Comparison of ENCODE assay signal across 8 mouse cellular contexts in the genomic region with DNA sequence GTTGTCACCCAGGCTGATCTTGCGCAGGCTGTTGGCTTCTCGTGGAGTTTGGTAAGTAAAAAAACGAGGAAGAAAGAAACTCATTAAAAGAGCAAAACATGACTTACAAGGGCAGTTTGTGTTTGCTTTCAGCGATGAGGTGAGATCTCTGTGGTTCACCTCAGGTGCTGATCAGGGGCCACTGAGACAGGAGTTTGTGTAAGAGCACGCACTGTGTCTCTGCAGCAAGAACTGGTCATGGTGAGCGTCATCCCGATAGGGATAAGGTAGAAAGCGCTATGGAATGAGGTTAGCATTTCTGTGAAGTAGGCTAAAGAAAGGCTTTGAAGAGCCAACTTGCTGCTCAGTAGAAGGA. TPM values are rescaled to one million over a fixed set of nuclear protein-coding genes. Genes with fewer than 3 reads are reported as not detected.
DNase-seq lines count a peak whose midpoint lies in the region; ATAC-seq and TF ChIP-seq lines count a peak whose summit lies in the region.

No protein-coding gene starts in this region.

- in situ Hi-C loops in ES-E14 (cut with MboI; ENCODE audit: low sequenced_read_pairs in 2 of 2, unreplicated experiment in 2 of 2) = no loop called here

- ATAC-seq in heart, embryonic 11.5 days (replicated peaks; ENCODE audit: insufficient number of reproducible peaks, low FRiP score, low TSS enrichment) = peak; percentile 39; the same call in 1 of the 2 replicates
- peak; percentile 38 for ATAC-seq in granulocyte monocyte progenitor cell, adult 5-6 weeks (replicated peaks; ENCODE audit: poor library complexity, severe bottlenecking)

- H3K4me3 ChIP-seq in heart, embryonic 11.5 days (ENCODE audit: low read depth, low read length) = peak overlapping the region; percentile 89
- peak overlapping the region; percentile 81 to 84 for H3K4me3 ChIP-seq in ES-E14 (ENCODE audit: insufficient read depth in 1 of 2, low read depth in 1 of 2, low read length in 2 of 2, poor library complexity in 1 of 2, severe bottlenecking in 1 of 2)
- H3K4me3 ChIP-seq in macrophage (ENCODE audit: inconsistent target) = peak overlapping the region; percentile 97

- whole genome bisulfite sequencing in heart, embryonic 11.5 days (ENCODE audit: insufficient replicate concordance) = under 1% methylated on average over 8 of the region's 8 CpGs
- 1% methylated on average over 8 of the region's 8 CpGs for WGBS in macrophage (ENCODE audit: missing documents)

- H3K9me3 ChIP-seq in heart, embryonic 11.5 days (replicated peaks; ENCODE audit: control insufficient read depth, low read length) = no peaks in the 10 kb centered on the region
- H3K9me3 ChIP-seq in ES-E14 (ENCODE audit: control insufficient read depth, insufficient read depth, low read depth, low read length) = no peaks in the 10 kb centered on the region

- intact Hi-C loops in left cerebral cortex, postnatal 25 days (cut with DNase I) = loop anchor here (1.0 to 5.0 kb wide), 3 partner anchors 157 to 363 kb away; a partner anchor contains a TSS

- peaks cover 12% of the 10 kb centered on the region for H3K4me1 ChIP-seq in heart, embryonic 11.5 days (ENCODE audit: control insufficient read depth, insufficient read depth, low read length)
- peaks cover 0 to 3% of the 10 kb centered on the region in 2 experiments; a peak in 2 of 4 replicates for H3K4me1 ChIP-seq in ES-E14 (ENCODE audit: control insufficient read depth in 2 of 2, insufficient read depth in 2 of 2, low read length in 2 of 2, poor library complexity in 1 of 2)

- no peaks in the 10 kb centered on the region for H3K27me3 ChIP-seq in heart, embryonic 11.5 days (ENCODE audit: control insufficient read depth, insufficient read depth, low read length)

- H3K79me2 ChIP-seq in macrophage (ENCODE audit: inconsistent target) = peaks cover 31% of the 10 kb centered on the region

- H3K4me2 ChIP-seq in heart, embryonic 11.5 days = peak overlapping the region; percentile 81

- peak overlapping the region; percentile 92 for H3K9ac ChIP-seq in heart, embryonic 11.5 days (ENCODE audit: low read depth, low read length)
- peak overlapping the region; percentile 87 for H3K9ac ChIP-seq in ES-E14 (ENCODE audit: insufficient read depth, low read depth, low read length, poor library complexity, severe bottlenecking)

- DNase-seq in heart, adult 11 months = no peak
- DNase-seq in ES-E14 (ENCODE audit: low read depth, low spot score) = no peak
- no peak for DNase-seq in frontal cortex, postnatal 25 days (ENCODE audit: low spot score in 2 of 2)
- no peak for DNase-seq in left cerebral cortex, postnatal 25 days (ENCODE audit: low spot score in 2 of 2)
- DNase-seq in kidney, adult 18-20 months = no peak

- H3K27ac ChIP-seq in heart, embryonic 11.5 days (ENCODE audit: low read depth, low read length) = peak overlapping the region; percentile 89
- peak overlapping the region; percentile 22; the same call in 1 of the 2 replicates for H3K27ac ChIP-seq in ES-E14 (ENCODE audit: insufficient read depth, low read depth, low read length, poor library complexity, severe bottlenecking)
- peak overlapping the region; percentile 35 for H3K27ac ChIP-seq in macrophage

- H3K36me3 ChIP-seq in heart, embryonic 11.5 days (ENCODE audit: control insufficient read depth, insufficient read depth, low read length) = 0 out of 2 replicates have a peak, but pooled peaks cover 2% of the 10 kb centered on the region
- H3K36me3 ChIP-seq in ES-E14 (ENCODE audit: control insufficient read depth, insufficient read depth, low read length, poor library complexity, severe bottlenecking) = no peaks in the 10 kb centered on the region; the same call in 1 of the 2 replicates
- 0 out of 2 replicates have a peak, but pooled peaks cover 4% of the 10 kb centered on the region for H3K36me3 ChIP-seq in macrophage (ENCODE audit: inconsistent target)

TF ChIP-seq in ES-E14, 5 proteins besides CTCF, POLR2A, EP300 and RAD21:
- no peak for TF ChIP-seq HCFC1 (IDR thresholded peaks at IDR 0.05; ENCODE audit: borderline replicate concordance, insufficient read depth, low read length)
- no peak for TF ChIP-seq MAFK (IDR thresholded peaks at IDR 0.05; ENCODE audit: insufficient read depth, low read depth, low read length)
- no peak for TF ChIP-seq ZNF384 (IDR thresholded peaks at IDR 0.05; ENCODE audit: low read depth, low read length)
- TF ChIP-seq CHD2 (IDR thresholded peaks at IDR 0.05; ENCODE audit: low read depth, low read length) = no peak
- no peak for TF ChIP-seq ZC3H11A (IDR thresholded peaks at IDR 0.05; ENCODE audit: borderline replicate concordance, low read depth, low read length)
TF ChIP-seq in ES-E14: peak in this region for 0.

RNA-seq across cellular contexts. Expression of a gene that starts 0.4 kb away (rescaled TPM):
- polyA plus RNA-seq in heart, embryonic 11.5 days (2014; fragmentation: Nextera tagmentation; extraction: Ambion mirVana) = 33.7 and 35.2 TPM in 2 replicates
- 22.9 and 24.8 TPM in 2 replicates for total RNA-seq in ES-E14 (2012; rRNA removed)
- total RNA-seq in granulocyte monocyte progenitor cell, adult 5-6 weeks (2014; fragmentation: Nextera tagmentation) = 18.4 and 22.0 TPM in 2 replicates
- 19.7 and 29.1 TPM in 2 replicates for total RNA-seq in granulocyte monocyte progenitor cell, adult 5-6 weeks (2017)
- 10 to 100 TPM in 21 of 26 experiments, 1 to 10 TPM in 5; 7.8 to 32.5 (median 19.3) TPM for total RNA-seq in macrophage (2018; cell fraction: chromatin; rRNA removed)
- 10 to 100 TPM in 13 of 26 experiments, 1 to 10 TPM in 13; 5.3 to 12.9 (median 10.0) TPM for total RNA-seq in macrophage (2018; cell fraction: cytosol; rRNA removed)
- total RNA-seq in macrophage (2018; cell fraction: nucleus; rRNA removed) = 10 to 100 TPM in 19 of 26 experiments, 1 to 10 TPM in 7; 6.4 to 36.9 (median 14.2) TPM
- polyA plus RNA-seq in macrophage (2018) = 7.0 to 13.7 TPM (median 7.3 TPM) in 3 replicates
- 10 to 100 TPM; 26.6 to 27.4 TPM for total RNA-seq in left cerebral cortex, postnatal 25 days (2021)

Comparison
In these comparisons a context has a peak if more than half of its experiments do, and no peak if none do; other contexts are left out.
1. H3K27ac ChIP-seq: peak in every context shown above with its lines; median percentile 89 in heart, embryonic 11.5 days; 35 in macrophage; 22 in ES-E14.